Mouse (Mus musculus): ENCODE data around the gene Sparc. TPM values are rescaled to one million over a fixed set of nuclear protein-coding genes. Genes with fewer than 3 reads are reported as not detected.
A peak's percentile ranks its signal among the peaks of the same experiment; 100 is the strongest.

Gene Sparc
- polyA plus RNA-seq, 1 experiment from 2014 or later, result 1,391 TPM

- Histone ChIP-seq H3K9ac (ENCODE audit: low read length) (no peak overlapping the region), H3K27ac (ENCODE audit: low read depth) (peak overlapping the region; percentile 22; the same call in 1 of the 2 replicates), H3K27me3 (replicated peaks; ENCODE audit: control insufficient read depth, insufficient read depth, low read length) (no peaks in the 10 kb centered on the region), H3K36me3 (ENCODE audit: control insufficient read depth, insufficient read depth, low read length) (peaks cover 68% of the 10 kb centered on the region), H3K9me3 (ENCODE audit: control insufficient read depth, low read length) (no peaks in the 10 kb centered on the region), H3K4me1 (replicated peaks; ENCODE audit: control insufficient read depth, insufficient read depth, low read length) (peaks cover 17% of the 10 kb centered on the region), H3K4me2 (ENCODE audit: low read length) (no peak overlapping the region), H3K4me3 (ENCODE audit: low read depth, low read length) (no peak overlapping the region)
- no peak for DNase-seq (ENCODE audit: low spot score)
- 61% methylated on average over 3 of the region's 3 CpGs for WGBS
- ATAC-seq (replicated peaks; ENCODE audit: low FRiP score, low TSS enrichment, low read depth), result no peak
Observed at GRCm38 (mm10) chr11:55410005-55410404, 13.0 kb downstream of the Sparc start.

GRCm38 (mm10) chr11:55407133-55407532 lies 15.8 kb downstream of the Sparc start:
- Histone ChIP-seq H3K9ac (ENCODE audit: low read length) (no peak overlapping the region), H3K27me3 (replicated peaks; ENCODE audit: control insufficient read depth, insufficient read depth, low read length) (no peaks in the 10 kb centered on the region), H3K4me3 (ENCODE audit: low read depth, low read length) (no peak overlapping the region), H3K4me1 (replicated peaks; ENCODE audit: control insufficient read depth, insufficient read depth, low read length) (peaks cover 3% of the 10 kb centered on the region; the same call in 1 of the 2 replicates), H3K9me3 (ENCODE audit: control insufficient read depth, low read length) (no peaks in the 10 kb centered on the region), H3K27ac (ENCODE audit: low read depth) (no peak overlapping the region), H3K4me2 (ENCODE audit: low read length) (no peak overlapping the region), H3K36me3 (ENCODE audit: control insufficient read depth, insufficient read depth, low read length) (peaks cover 83% of the 10 kb centered on the region)
- DNase-seq (ENCODE audit: low spot score) (no peak), ATAC-seq (replicated peaks; ENCODE audit: low FRiP score, low TSS enrichment, low read depth) (no peak; the same call in 1 of the 2 replicates)
- WGBS, result 89% methylated on average over 4 of the region's 4 CpGs

GRCm38 (mm10) chr11:55405601-55406469 lies 17.1 kb downstream of the Sparc start:
- Histone ChIP-seq H3K36me3 (ENCODE audit: control insufficient read depth, insufficient read depth, low read length) (peaks cover 90% of the 10 kb centered on the region), H3K9me3 (ENCODE audit: control insufficient read depth, low read length) (no peaks in the 10 kb centered on the region), H3K27ac (ENCODE audit: low read depth) (peak overlapping the region; percentile 57), H3K4me1 (replicated peaks; ENCODE audit: control insufficient read depth, insufficient read depth, low read length) (0 out of 2 replicates have a peak, but pooled peaks cover 2% of the 10 kb centered on the region), H3K9ac (ENCODE audit: low read length) (no peak overlapping the region), H3K4me2 (ENCODE audit: low read length) (no peak overlapping the region), H3K4me3 (ENCODE audit: low read depth, low read length) (no peak overlapping the region), H3K27me3 (replicated peaks; ENCODE audit: control insufficient read depth, insufficient read depth, low read length) (no peaks in the 10 kb centered on the region)
- no peak for DNase-seq (ENCODE audit: low spot score)
- 56% methylated on average over 8 of the region's 8 CpGs for WGBS
- 0 out of 2 replicates have a peak, but pooled peaks have one; percentile 12 for ATAC-seq (replicated peaks; ENCODE audit: low FRiP score, low TSS enrichment, low read depth)

DNA sequence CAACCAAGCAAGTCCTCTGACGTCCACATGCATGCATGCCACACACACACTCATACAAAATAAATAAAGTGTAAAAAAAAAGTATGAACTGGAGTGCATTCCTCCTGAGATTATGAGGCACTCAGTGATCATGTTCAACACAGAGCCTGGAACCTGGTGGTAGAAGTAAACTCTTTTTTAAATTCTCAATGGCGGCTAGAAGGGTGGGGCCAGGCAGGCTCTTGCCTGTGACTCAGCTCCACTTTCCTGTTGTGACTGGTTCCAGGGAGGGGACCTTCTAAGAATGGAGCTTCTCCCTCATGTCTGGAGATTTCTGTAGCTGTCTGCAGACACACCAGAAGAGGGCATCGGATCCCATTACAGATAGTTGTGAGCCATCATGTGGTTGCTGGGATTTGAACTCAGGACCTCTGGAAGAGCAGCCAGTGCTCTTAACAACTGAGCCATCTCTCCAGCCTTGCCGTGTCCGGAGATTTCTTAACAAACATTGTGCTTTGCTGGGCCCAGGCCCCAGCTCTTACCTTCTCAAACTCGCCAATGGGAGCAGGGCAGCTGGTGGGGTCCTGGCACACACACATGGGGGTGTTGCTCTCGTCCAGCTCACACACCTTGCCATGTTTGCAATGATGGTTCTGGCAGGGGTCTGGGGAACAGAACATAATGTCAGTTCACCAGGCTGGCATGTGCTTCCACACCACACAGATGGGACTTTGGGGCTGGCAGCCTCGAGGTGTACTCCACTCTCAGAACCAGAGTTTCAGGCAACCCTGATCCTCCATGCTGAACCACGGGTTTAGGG lies 18.1 kb downstream of the Sparc start:
- WGBS, result 82% methylated on average over 9 of the region's 9 CpGs
- Histone ChIP-seq H3K36me3 (ENCODE audit: control insufficient read depth, insufficient read depth, low read length) (peaks cover 93% of the 10 kb centered on the region), H3K27me3 (replicated peaks; ENCODE audit: control insufficient read depth, insufficient read depth, low read length) (no peaks in the 10 kb centered on the region), H3K27ac (ENCODE audit: low read depth) (peak overlapping the region; percentile 57; the same call in 1 of the 2 replicates), H3K4me1 (replicated peaks; ENCODE audit: control insufficient read depth, insufficient read depth, low read length) (0 out of 2 replicates have a peak, but pooled peaks cover 3% of the 10 kb centered on the region), H3K9me3 (ENCODE audit: control insufficient read depth, low read length) (no peaks in the 10 kb centered on the region), H3K4me2 (ENCODE audit: low read length) (no peak overlapping the region), H3K9ac (ENCODE audit: low read length) (no peak overlapping the region), H3K4me3 (ENCODE audit: low read depth, low read length) (no peak overlapping the region)
- DNase-seq (ENCODE audit: low spot score), result no peak
- no peak for ATAC-seq (replicated peaks; ENCODE audit: low FRiP score, low TSS enrichment, low read depth)

- 0 out of 2 replicates have a peak, but pooled peaks cover 3% of the 10 kb centered on the region for H3K4me1 ChIP-seq (replicated peaks; ENCODE audit: control insufficient read depth, insufficient read depth, low read length)
- H3K36me3 ChIP-seq (ENCODE audit: control insufficient read depth, insufficient read depth, low read length), result peaks cover 88% of the 10 kb centered on the region
- WGBS, result 78% methylated on average over 2 of the region's 2 CpGs
- H3K4me2 ChIP-seq (ENCODE audit: low read length), result no peak overlapping the region
- H3K27me3 ChIP-seq (replicated peaks; ENCODE audit: control insufficient read depth, insufficient read depth, low read length), result no peaks in the 10 kb centered on the region
- ATAC-seq (replicated peaks; ENCODE audit: low FRiP score, low TSS enrichment, low read depth), result peak; percentile 69
- DNase-seq (ENCODE audit: low spot score), result no peak
- H3K9ac ChIP-seq (ENCODE audit: low read length), result no peak overlapping the region
- H3K9me3 ChIP-seq (ENCODE audit: control insufficient read depth, low read length), result no peaks in the 10 kb centered on the region
- H3K4me3 ChIP-seq (ENCODE audit: low read depth, low read length), result no peak overlapping the region
- no peak overlapping the region for H3K27ac ChIP-seq (ENCODE audit: low read depth)
Observed at GRCm38 (mm10) chr11:55400863-55401262, 22.1 kb downstream of the Sparc start.

- no peak for DNase-seq (ENCODE audit: low spot score)
- H3K27me3 ChIP-seq (replicated peaks; ENCODE audit: control insufficient read depth, insufficient read depth, low read length), result no peaks in the 10 kb centered on the region
- H3K4me3 ChIP-seq (ENCODE audit: low read depth, low read length), result no peak overlapping the region
- ATAC-seq (replicated peaks; ENCODE audit: low FRiP score, low TSS enrichment, low read depth), result no peak
- WGBS, result 97% methylated on average over 8 of the region's 8 CpGs
- peaks cover 81% of the 10 kb centered on the region for H3K36me3 ChIP-seq (ENCODE audit: control insufficient read depth, insufficient read depth, low read length)
- H3K4me2 ChIP-seq (ENCODE audit: low read length), result no peak overlapping the region
- H3K9ac ChIP-seq (ENCODE audit: low read length), result no peak overlapping the region
- H3K9me3 ChIP-seq (ENCODE audit: control insufficient read depth, low read length), result no peaks in the 10 kb centered on the region
- H3K27ac ChIP-seq (ENCODE audit: low read depth), result no peak overlapping the region
- H3K4me1 ChIP-seq (replicated peaks; ENCODE audit: control insufficient read depth, insufficient read depth, low read length), result 0 out of 2 replicates have a peak, but pooled peaks cover 3% of the 10 kb centered on the region
Observed at GRCm38 (mm10) chr11:55398371-55398770, 24.6 kb downstream of the Sparc start.

- no peaks in the 10 kb centered on the region for H3K9me3 ChIP-seq (ENCODE audit: control insufficient read depth, low read length)
- no peak overlapping the region for H3K27ac ChIP-seq (ENCODE audit: low read depth)
- H3K4me1 ChIP-seq (replicated peaks; ENCODE audit: control insufficient read depth, insufficient read depth, low read length), result 0 out of 2 replicates have a peak, but pooled peaks cover 3% of the 10 kb centered on the region
- 86% methylated on average over 9 of the region's 9 CpGs for WGBS
- peaks cover 72% of the 10 kb centered on the region for H3K36me3 ChIP-seq (ENCODE audit: control insufficient read depth, insufficient read depth, low read length)
- no peak overlapping the region for H3K4me3 ChIP-seq (ENCODE audit: low read depth, low read length)
- DNase-seq (ENCODE audit: low spot score), result no peak
- no peak overlapping the region for H3K9ac ChIP-seq (ENCODE audit: low read length)
- H3K4me2 ChIP-seq (ENCODE audit: low read length), result no peak overlapping the region
- ATAC-seq (replicated peaks; ENCODE audit: low FRiP score, low TSS enrichment, low read depth), result no peak
- H3K27me3 ChIP-seq (replicated peaks; ENCODE audit: control insufficient read depth, insufficient read depth, low read length), result no peaks in the 10 kb centered on the region
Observed at GRCm38 (mm10) chr11:55397441-55397840, 25.5 kb downstream of the Sparc start.

GRCm38 (mm10) chr11:55397036-55397435 lies 25.9 kb downstream of the Sparc start:
- WGBS, result 86% methylated on average over 2 of the region's 2 CpGs
- H3K4me2 ChIP-seq (ENCODE audit: low read length), result no peak overlapping the region
- no peak for DNase-seq (ENCODE audit: low spot score)
- 0 out of 2 replicates have a peak, but pooled peaks cover 3% of the 10 kb centered on the region for H3K4me1 ChIP-seq (replicated peaks; ENCODE audit: control insufficient read depth, insufficient read depth, low read length)
- no peaks in the 10 kb centered on the region for H3K9me3 ChIP-seq (ENCODE audit: control insufficient read depth, low read length)
- H3K4me3 ChIP-seq (ENCODE audit: low read depth, low read length), result no peak overlapping the region
- ATAC-seq (replicated peaks; ENCODE audit: low FRiP score, low TSS enrichment, low read depth), result no peak
- peaks cover 68% of the 10 kb centered on the region for H3K36me3 ChIP-seq (ENCODE audit: control insufficient read depth, insufficient read depth, low read length)
- H3K9ac ChIP-seq (ENCODE audit: low read length), result no peak overlapping the region
- H3K27me3 ChIP-seq (replicated peaks; ENCODE audit: control insufficient read depth, insufficient read depth, low read length), result no peaks in the 10 kb centered on the region
- H3K27ac ChIP-seq (ENCODE audit: low read depth), result no peak overlapping the region

Data from intestine, embryonic 14.5 days (tissue).